Mouse (Mus musculus): ENCODE data around the gene Dazap1. TPM values are rescaled to one million over a fixed set of nuclear protein-coding genes. Genes with fewer than 3 reads are reported as not detected.

The Dazap1 gene
- total RNA-seq, 2 experiments from 2014 or later: 30.0 to 40.4 TPM

GRCm38 (mm10) chr10:80320340-80320760 lies 59.1 kb downstream of the Dazap1 start, which contains the start of gene 2310011J03Rik:
Gene 2310011J03Rik, minus strand, starts transcription at chr10:80320537.
- DNase-seq: peak; percentile 86 to 93
- intact Hi-C loops (cut with DNase I): no loop called here

GRCm38 (mm10) chr10:80321014-80321669 lies 59.9 kb downstream of the Dazap1 start:
- intact Hi-C loops (cut with DNase I): no loop called here

GRCm38 (mm10) chr10:80321670-80322581 lies 60.6 kb downstream of the Dazap1 start:
- intact Hi-C loops (cut with DNase I): no loop called here
- no peak for DNase-seq

More at GRCm38 (mm10) chr10:80321014-80321669, 59.9 kb downstream of the Dazap1 start:
- no peak for DNase-seq

GRCm38 (mm10) chr10:80322811-80323211 lies 61.5 kb downstream of the Dazap1 start:
- intact Hi-C loops (cut with DNase I): no loop called here
- no peak for DNase-seq

- peak; percentile 60 to 64 for DNase-seq
- intact Hi-C loops (cut with DNase I): no loop called here
Measured at GRCm38 (mm10) chr10:80323261-80324119, 62.2 kb downstream of the Dazap1 start.

GRCm38 (mm10) chr10:80324120-80325037 lies 63.1 kb downstream of the Dazap1 start:
- DNase-seq: no peak
- intact Hi-C loops (cut with DNase I): no loop called here

- no peak for DNase-seq
- intact Hi-C loops (cut with DNase I): no loop called here
Measured at GRCm38 (mm10) chr10:80325045-80325444, 63.8 kb downstream of the Dazap1 start.

GRCm38 (mm10) chr10:80329273-80330081 lies 68.2 kb downstream of the Dazap1 start, which contains the start of the genes Pcsk4 and Reep6:
Gene Pcsk4, minus strand, starts transcription at chr10:80329498.
Gene Reep6, plus strand, starts transcription at chr10:80329953.
- DNase-seq: peak; percentile 90 to 94
- intact Hi-C loops (cut with DNase I): loop anchor here (1.0 kb wide), 1 partner anchor 38 kb away; no protein-coding TSS in a partner anchor

- intact Hi-C loops (cut with DNase I): no loop called here
- no peak for DNase-seq
Measured at GRCm38 (mm10) chr10:80330084-80330483, 68.8 kb downstream of the Dazap1 start.

- DNase-seq: no peak
- intact Hi-C loops (cut with DNase I): no loop called here
Measured at GRCm38 (mm10) chr10:80330888-80331287, 69.6 kb downstream of the Dazap1 start.

GRCm38 (mm10) chr10:80331636-80332524 lies 70.6 kb downstream of the Dazap1 start:
- no peak for DNase-seq
- intact Hi-C loops (cut with DNase I): no loop called here

- intact Hi-C loops (cut with DNase I): no loop called here
- no peak for DNase-seq
Measured at GRCm38 (mm10) chr10:80332525-80332989, 71.3 kb downstream of the Dazap1 start.

- intact Hi-C loops (cut with DNase I): no loop called here
Measured at GRCm38 (mm10) chr10:80336263-80336662, 75.0 kb downstream of the Dazap1 start.

More at GRCm38 (mm10) chr10:80336263-80336662, 75.0 kb downstream of the Dazap1 start:
- no peak for DNase-seq
